Mouse (Mus musculus) megakaryocyte, embryonic 14.5 days (primary cell): ENCODE data around the gene Rbm4. TPM values are rescaled to one million over a fixed set of nuclear protein-coding genes. Genes with fewer than 3 reads are reported as not detected.
A peak's percentile ranks its signal among the peaks of the same experiment; 100 is the strongest.

Experiments used
- H3K27me3 ChIP-seq: replicated peaks from 2 replicates; pipeline ENCODE3; 2012; ENCODE audit warnings: inconsistent platforms
- H3K36me3 ChIP-seq: replicated peaks from 2 replicates; pipeline ENCODE3; 2012; ENCODE audit warnings: low read length, inconsistent platforms, mixed read lengths
- H3K4me1 ChIP-seq: 2 replicates; pipeline ENCODE4 v1.6.1; 2012; ENCODE audit warnings: inconsistent platforms
- H3K4me3 ChIP-seq: replicated peaks from 2 replicates; pipeline ENCODE3; 2012; ENCODE audit warnings: moderate library complexity, mild to moderate bottlenecking, inconsistent platforms
- H3K9me3 ChIP-seq: 2 replicates; pipeline ENCODE4 v1.6.1; 2012; ENCODE audit warnings: inconsistent platforms
- FLI1 ChIP-seq: IDR thresholded peaks from 2 replicates; pipeline ENCODE4 v1.6.1; 2012; ENCODE audit warnings: low read length, inconsistent platforms, mixed read lengths
- GATA1 ChIP-seq: IDR thresholded peaks from 3 replicates; pipeline ENCODE4 v1.6.1; 2012; ENCODE audit warnings: mixed read lengths, low read length, inconsistent platforms, borderline replicate concordance
- polyA plus RNA-seq: library from polyadenylated mRNA; stranded (reverse); fragments of >175 nt; gene quantifications from 2 replicates; pipeline ENCODE4 v1.2.3, GENCODE M21; 2012; ENCODE audit warnings: low replicate concordance; ENCODE audit not compliant: insufficient read depth

Rbm4 gene
- polyA plus RNA-seq, 1 experiment, result 20.1 TPM

DNA sequence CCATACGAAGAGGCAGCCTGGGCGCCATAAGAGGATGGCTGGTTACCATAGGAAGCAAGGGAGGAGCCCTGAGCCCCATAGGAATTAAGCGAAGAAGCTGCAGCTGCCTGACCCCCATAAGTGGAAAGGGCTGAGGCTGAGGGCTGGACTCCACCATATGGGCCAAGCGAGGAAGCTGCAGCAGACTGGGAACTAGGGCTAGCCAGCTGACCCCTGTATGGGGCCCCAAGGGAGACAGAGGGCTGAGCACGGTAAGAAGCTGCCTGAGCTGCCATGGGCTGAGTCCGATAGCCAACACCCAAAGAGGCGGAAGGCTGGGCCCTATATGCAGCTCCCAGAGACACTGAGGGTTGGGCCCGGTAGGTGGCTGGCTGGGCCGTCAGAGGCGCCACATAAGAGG, 9.6 kb upstream of the Rbm4 start:
- no peaks in the 10 kb centered on the region for H3K9me3 ChIP-seq
- TF ChIP-seq FLI1, result no peak
- no peak for TF ChIP-seq GATA1
- peaks cover 76% of the 10 kb centered on the region for H3K4me1 ChIP-seq
- peaks cover 70% of the 10 kb centered on the region for H3K36me3 ChIP-seq
- H3K4me3 ChIP-seq, result no peak overlapping the region
- H3K27me3 ChIP-seq, result no peaks in the 10 kb centered on the region

DNA sequence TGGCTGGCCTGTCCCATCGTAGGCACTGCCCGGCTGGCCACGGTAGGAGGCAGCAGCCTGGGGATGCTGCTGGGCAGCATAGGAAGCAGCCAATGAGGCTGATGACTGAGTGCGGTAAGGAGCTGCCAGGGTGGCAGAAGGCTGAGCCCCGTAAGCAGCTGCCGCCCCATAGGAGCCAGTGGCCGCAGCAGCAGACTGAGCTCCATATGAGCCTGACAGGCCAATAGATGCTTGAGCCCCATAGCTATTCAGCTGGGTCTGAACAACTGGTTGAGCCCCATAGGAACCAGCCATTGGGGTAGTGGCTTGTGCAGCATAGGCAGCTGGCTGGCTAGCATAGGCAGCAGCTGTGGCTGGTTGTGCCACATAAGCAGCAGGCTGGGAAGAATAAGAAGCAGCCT, 9.0 kb upstream of the Rbm4 start:
- Histone ChIP-seq H3K4me1 (peaks cover 72% of the 10 kb centered on the region), H3K36me3 (peaks cover 71% of the 10 kb centered on the region), H3K9me3 (no peaks in the 10 kb centered on the region), H3K27me3 (no peaks in the 10 kb centered on the region), H3K4me3 (no peak overlapping the region)
- TF ChIP-seq GATA1, result no peak
- no peak for TF ChIP-seq FLI1

DNA sequence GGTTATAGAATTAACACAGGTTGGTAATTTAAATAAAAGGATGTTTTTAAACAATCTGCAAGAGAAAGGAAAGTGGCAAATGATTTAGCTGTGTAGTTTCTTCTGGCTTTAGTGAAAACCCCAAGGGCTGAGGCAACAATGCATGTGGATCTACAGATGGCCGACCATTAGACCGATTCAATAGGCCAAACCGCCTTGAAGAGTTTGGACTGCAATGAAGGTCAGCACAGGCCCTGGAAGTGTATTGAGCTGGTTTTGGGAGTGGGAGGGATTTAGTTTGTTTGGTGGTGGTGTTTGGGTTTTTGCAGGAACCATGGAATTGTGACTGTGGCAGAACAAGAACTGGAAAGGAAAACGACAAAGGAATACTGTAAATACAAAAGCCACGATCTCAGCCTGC, 5.4 kb upstream of the Rbm4 start:
- Histone ChIP-seq H3K27me3 (no peaks in the 10 kb centered on the region), H3K36me3 (peaks cover 79% of the 10 kb centered on the region), H3K4me3 (no peak overlapping the region), H3K9me3 (no peaks in the 10 kb centered on the region), H3K4me1 (peaks cover 74% of the 10 kb centered on the region)
- TF ChIP-seq FLI1, result no peak
- no peak for TF ChIP-seq GATA1

DNA sequence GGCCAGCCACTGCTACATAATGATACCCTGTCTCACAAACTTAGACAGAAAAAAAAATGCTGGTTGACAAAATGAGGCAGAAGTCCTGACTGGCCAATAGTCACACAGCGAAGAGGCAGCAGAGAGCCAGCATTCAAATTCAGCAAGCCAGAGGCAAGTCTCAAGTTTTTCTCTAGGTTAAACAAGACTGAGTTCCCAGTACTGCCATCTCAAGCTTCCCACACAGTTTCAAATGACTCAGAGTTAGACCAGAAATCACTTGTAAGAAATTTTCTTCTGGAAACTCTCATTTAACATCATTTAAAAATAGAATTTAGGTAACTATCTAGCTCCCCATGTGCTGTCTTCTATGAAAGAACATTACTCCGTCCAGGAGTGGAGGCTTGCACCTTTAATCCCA, 4.1 kb upstream of the Rbm4 start:
- TF ChIP-seq GATA1 (no peak), FLI1 (no peak)
- H3K4me3 ChIP-seq, result no peak overlapping the region
- H3K4me1 ChIP-seq, result peaks cover 63% of the 10 kb centered on the region
- no peaks in the 10 kb centered on the region for H3K9me3 ChIP-seq
- no peaks in the 10 kb centered on the region for H3K27me3 ChIP-seq
- peaks cover 67% of the 10 kb centered on the region for H3K36me3 ChIP-seq

DNA sequence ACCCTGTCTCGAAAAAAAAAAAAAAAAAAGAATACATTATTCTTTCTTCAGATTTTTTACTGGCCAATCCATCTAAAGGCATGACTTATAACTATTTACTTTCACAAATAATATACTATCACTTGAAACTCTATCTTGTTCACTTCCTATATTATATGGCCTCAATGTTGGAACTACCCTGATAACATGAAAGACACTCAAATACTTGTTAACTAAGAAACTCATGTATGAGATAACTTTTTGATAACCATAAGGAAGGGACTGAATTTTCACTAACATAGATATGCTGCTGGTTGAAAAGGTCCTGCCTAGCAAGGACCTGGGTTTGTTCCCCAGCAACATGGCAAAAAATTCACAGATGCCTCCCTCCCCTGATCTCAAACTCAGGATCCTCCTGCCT, 2.2 kb upstream of the Rbm4 start:
- Histone ChIP-seq H3K4me1 (peaks cover 57% of the 10 kb centered on the region), H3K36me3 (peaks cover 61% of the 10 kb centered on the region), H3K27me3 (no peaks in the 10 kb centered on the region), H3K9me3 (no peaks in the 10 kb centered on the region), H3K4me3 (no peak overlapping the region)
- TF ChIP-seq FLI1 (no peak), GATA1 (no peak)

DNA sequence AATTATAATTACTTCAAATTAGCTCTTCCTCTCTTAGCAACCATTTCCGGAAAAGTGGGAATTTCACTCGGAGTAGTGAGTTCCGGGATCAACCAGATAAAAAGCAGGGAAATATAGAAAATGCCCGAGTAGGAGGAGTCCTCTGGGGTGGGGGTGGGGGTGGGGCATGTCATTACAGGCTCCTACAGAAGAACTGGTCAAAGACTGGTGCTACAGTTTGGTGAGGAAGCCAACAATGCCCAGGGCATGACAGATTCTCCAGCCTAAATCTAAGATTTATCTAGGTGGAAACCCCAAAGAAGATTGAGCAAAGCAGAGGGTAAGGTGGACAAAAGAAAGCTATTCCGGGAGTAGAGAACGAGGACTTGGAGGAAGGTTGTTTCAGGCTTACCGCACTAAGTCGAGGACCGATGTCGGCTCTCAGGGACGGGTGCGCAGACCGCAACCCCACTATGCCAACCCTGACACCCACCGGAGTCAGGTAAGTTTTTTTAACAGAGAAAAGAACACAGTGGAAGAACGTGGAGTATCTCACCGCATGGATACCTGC, 345 bp downstream of the Rbm4 start:
- H3K4me1 ChIP-seq, result peaks cover 74% of the 10 kb centered on the region
- peaks cover 60% of the 10 kb centered on the region for H3K36me3 ChIP-seq
- peak overlapping the region; percentile 95 for H3K4me3 ChIP-seq

DNA sequence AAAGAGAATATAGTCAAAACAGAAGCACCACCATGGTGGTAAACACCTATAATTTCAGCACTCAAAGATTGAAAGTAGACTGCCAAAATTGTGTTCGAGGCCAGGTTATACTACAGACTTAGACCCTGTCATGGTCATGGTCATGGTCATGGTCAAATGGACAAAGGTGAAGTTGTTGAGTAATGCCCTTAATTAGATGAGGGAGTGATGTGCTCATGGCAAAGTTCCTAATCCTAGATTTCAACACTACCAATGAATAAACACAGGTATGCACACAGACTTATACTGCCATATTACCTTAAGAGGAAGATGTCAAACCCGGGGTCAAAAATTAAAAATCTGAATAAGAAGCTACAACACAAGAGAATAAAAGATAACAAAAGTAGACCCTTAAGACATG, 7.4 kb downstream of the Rbm4 start:
- no peaks in the 10 kb centered on the region for H3K9me3 ChIP-seq
- no peaks in the 10 kb centered on the region for H3K27me3 ChIP-seq
- H3K4me1 ChIP-seq, result peaks cover 72% of the 10 kb centered on the region
- H3K4me3 ChIP-seq, result no peak overlapping the region
- TF ChIP-seq FLI1, result no peak
- no peak for TF ChIP-seq GATA1
- peaks cover 98% of the 10 kb centered on the region for H3K36me3 ChIP-seq

More for the DNA sequence above, 345 bp downstream of the Rbm4 start:
- Histone ChIP-seq H3K27me3 (no peaks in the 10 kb centered on the region), H3K9me3 (no peaks in the 10 kb centered on the region)
- TF ChIP-seq FLI1 (no peak), GATA1 (no peak)

DNA sequence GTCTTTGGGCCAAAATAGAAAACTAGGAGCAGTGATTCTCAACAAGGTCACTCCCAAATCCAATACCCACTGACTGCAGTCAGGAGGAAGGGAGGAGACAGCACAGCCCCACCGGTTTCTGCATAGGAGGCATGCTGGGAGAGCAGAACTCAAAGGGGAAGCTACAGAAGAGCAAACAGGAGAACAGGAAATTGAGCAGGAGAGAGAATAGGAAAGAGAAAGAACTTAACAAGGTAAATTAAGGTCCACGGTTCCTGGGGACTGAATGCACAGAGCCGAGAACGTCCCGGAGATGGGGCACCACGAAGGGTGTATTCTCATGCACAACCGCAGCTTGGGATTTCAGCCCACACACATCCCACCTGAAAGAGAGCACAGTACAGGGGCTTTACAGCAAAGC, 8.5 kb downstream of the Rbm4 start:
- TF ChIP-seq GATA1, result no peak
- Histone ChIP-seq H3K4me3 (no peak overlapping the region), H3K9me3 (no peaks in the 10 kb centered on the region), H3K27me3 (no peaks in the 10 kb centered on the region), H3K4me1 (peaks cover 72% of the 10 kb centered on the region), H3K36me3 (peaks cover 97% of the 10 kb centered on the region)

DNA sequence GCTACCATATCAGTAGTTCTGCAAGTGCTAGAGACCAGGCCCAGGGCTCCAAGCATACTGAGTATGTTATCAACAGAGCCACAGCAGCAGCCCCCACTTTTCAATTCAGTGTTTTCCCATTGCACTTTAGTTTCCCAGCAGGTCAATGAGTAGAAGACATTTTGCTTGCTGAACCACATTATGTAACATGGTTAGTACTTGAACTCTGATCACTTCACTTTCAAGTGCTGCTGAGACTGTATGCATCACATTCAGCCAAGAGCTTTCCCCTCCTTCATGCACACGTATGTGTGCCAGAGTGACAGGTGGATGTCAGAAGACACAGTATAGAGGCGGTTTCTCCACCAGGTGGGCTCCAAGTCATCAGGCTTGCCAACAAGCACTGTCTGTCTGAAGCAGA, 10.8 kb downstream of the Rbm4 start:
- Histone ChIP-seq H3K27me3 (no peaks in the 10 kb centered on the region), H3K4me3 (no peak overlapping the region), H3K36me3 (peaks cover 99% of the 10 kb centered on the region), H3K9me3 (no peaks in the 10 kb centered on the region), H3K4me1 (peaks cover 74% of the 10 kb centered on the region)
- TF ChIP-seq GATA1 (no peak), FLI1 (no peak)

DNA sequence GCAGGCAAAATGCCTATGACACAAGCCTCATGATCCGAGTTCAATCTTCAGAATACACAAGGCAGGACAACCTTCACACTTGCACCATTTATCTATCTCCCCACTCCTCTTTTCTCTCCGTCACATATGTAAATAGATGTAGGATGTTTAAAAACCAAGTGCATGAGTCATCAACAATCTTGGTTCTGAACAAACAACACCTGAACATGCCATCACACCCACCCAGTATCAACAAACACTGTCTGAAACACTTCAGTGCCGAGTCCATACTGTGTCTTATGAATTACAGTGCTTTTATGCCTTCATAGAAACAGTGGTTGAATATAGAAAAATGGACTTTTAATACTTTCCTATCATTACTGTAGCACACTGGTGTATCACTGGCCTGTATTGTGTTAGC, 20.9 kb downstream of the Rbm4 start:
- H3K4me1 ChIP-seq, result peaks cover 27% of the 10 kb centered on the region
- H3K9me3 ChIP-seq, result no peaks in the 10 kb centered on the region
- peaks cover 96% of the 10 kb centered on the region for H3K36me3 ChIP-seq
- TF ChIP-seq GATA1, result no peak
- TF ChIP-seq FLI1, result no peak
- H3K27me3 ChIP-seq, result no peaks in the 10 kb centered on the region
- H3K4me3 ChIP-seq, result no peak overlapping the region

DNA sequence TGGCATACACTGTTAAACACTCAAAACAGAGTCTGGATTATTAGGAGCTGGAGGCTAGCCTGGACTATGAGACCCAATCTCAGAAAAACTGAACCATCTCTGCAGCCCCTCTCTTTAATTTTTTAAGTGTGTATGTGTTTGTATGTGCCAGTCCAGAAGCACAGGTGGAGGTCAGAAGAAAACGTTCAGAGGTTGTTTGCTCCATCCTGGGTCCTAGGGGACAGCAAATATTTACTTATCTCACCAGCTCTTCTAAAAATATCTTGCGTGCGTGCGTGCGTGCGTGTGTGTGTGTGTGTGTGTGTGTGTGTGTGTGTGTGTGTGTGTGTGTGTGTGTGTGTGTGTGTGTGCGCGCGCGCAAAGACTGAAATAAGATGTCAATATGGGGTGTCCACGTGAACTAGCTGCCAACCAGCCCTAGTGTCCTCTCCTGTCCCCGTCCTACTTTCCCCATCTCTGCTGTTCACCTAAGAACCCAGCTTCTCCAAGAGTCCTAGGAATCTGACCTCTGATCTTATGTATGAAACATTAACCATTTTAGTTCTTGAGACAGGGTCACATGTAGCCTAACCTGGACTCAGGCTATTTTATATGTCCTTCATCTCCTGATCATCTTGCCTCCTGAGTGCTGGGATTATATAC, 26.1 kb downstream of the Rbm4 start:
- H3K36me3 ChIP-seq, result peaks cover 96% of the 10 kb centered on the region

More for the DNA sequence above, 26.1 kb downstream of the Rbm4 start:
- peaks cover 14% of the 10 kb centered on the region for H3K4me1 ChIP-seq
- no peaks in the 10 kb centered on the region for H3K9me3 ChIP-seq
- no peak overlapping the region for H3K4me3 ChIP-seq
- TF ChIP-seq FLI1 (no peak), GATA1 (no peak)
- no peaks in the 10 kb centered on the region for H3K27me3 ChIP-seq
